Mouse (Mus musculus) myocyte (in vitro differentiated cells): Measurements from ENCODE around the gene Shc3.

Experiments
- CEBPB ChIP-seq: IDR thresholded peaks from 2 replicates; pipeline ENCODE4 v1.6.1; 2011; ENCODE audit warnings: mild to moderate bottlenecking, moderate library complexity; ENCODE audit not compliant: poor library complexity, insufficient read depth, severe bottlenecking
- E2F4 ChIP-seq: IDR thresholded peaks from one replicate; pipeline ENCODE4 v1.6.1; 2011; ENCODE audit warnings: mild to moderate bottlenecking, control low read depth, moderate library complexity; ENCODE audit not compliant: insufficient read depth
- MAX ChIP-seq: IDR thresholded peaks from one replicate; pipeline ENCODE4 v1.6.1; 2011; ENCODE audit warnings: low read depth, mild to moderate bottlenecking, control low read depth
- MYOD1 ChIP-seq, 3 experiments: IDR thresholded peaks; one replicate each; pipeline ENCODE4 v1.6.1; 2011; ENCODE audit warnings: control low read depth in 2 of 3, low read depth in 2 of 3, mild to moderate bottlenecking in 2 of 3, moderate library complexity in 1 of 3; ENCODE audit not compliant: insufficient read length in 2 of 3, control insufficient read depth in 1 of 3
- MYOG ChIP-seq, 3 experiments: IDR thresholded peaks; one replicate each; pipeline ENCODE4 v1.6.1; 2011; ENCODE audit warnings: control low read depth in 2 of 3, low read depth in 2 of 3, mild to moderate bottlenecking in 2 of 3; ENCODE audit not compliant: insufficient read length in 2 of 3, control insufficient read depth in 1 of 3, insufficient read depth in 1 of 3
- POLR2A ChIP-seq: IDR thresholded peaks from one replicate; pipeline ENCODE4 v1.6.1; 2011; ENCODE audit warnings: low read depth, mild to moderate bottlenecking, control low read depth, moderate library complexity; ENCODE audit not compliant: insufficient read length
- POLR2AphosphoS2 ChIP-seq: IDR thresholded peaks from one replicate; pipeline ENCODE4 v1.6.1; 2011; ENCODE audit warnings: low read depth, control low read depth; ENCODE audit not compliant: insufficient read length
- SRF ChIP-seq: IDR thresholded peaks from one replicate; pipeline ENCODE4 v1.6.1; 2011; ENCODE audit warnings: low read depth; ENCODE audit not compliant: control insufficient read depth, insufficient read length
- TCF3 ChIP-seq: IDR thresholded peaks from one replicate; pipeline ENCODE4 v1.6.1; 2011; ENCODE audit warnings: low read depth, control low read depth; ENCODE audit not compliant: insufficient read length

GRCm38 (mm10) chr13:51524316-51524715, 44.9 kb downstream of the Shc3 start:
- TF ChIP-seq SRF (no peak), POLR2AphosphoS2 (no peak), POLR2A (no peak), TCF3 (no peak), MAX (no peak), MYOD1 (IDR thresholded peaks at IDR 0.05; ENCODE audit: control insufficient read depth in 1 of 3, insufficient read length in 2 of 3, low read depth in 2 of 3) (no peak), CEBPB (no peak), E2F4 (no peak), MYOG (IDR thresholded peaks at IDR 0.05; ENCODE audit: control insufficient read depth in 1 of 3, insufficient read depth in 1 of 3, insufficient read length in 2 of 3, low read depth in 2 of 3) (no peak)
